Mouse (Mus musculus): ENCODE data around the gene Slmap. TPM values are rescaled to one million over a fixed set of nuclear protein-coding genes. Genes with fewer than 3 reads are reported as not detected.
"Not testable (repeated sequence)": the region's sequence is repeated elsewhere in the genome, so short reads cannot be mapped to it uniquely, and the experiment has no call there.

The Slmap gene
- polyA plus RNA-seq, 1 experiment from 2014 or later: 8.6 TPM

DNA sequence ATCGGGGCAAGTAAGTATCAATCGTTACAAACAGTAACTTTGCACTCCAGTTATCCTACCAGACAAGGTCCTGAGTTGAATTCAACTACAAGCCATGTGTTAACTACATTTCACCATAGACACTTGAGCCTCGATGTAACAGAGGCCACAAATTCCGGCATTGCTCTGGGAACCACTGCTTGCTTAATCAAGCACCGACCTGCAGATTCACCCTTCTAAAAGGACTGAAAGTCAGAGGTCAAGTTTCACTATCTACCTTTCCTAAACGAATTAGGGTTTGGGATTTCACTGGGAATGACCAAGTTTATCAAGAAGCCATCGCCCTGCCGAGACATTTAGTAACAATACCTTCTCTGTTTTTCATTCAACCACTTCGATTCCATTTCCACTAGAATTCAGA, 2.0 kb downstream of the Slmap start:
- Histone ChIP-seq H3K27ac (replicated peaks) (peak overlapping the region; percentile 87; the same call in 1 of the 2 replicates), H3K36me3 (replicated peaks) (peaks cover 10% of the 10 kb centered on the region; the same call in 1 of the 2 replicates), H3K4me3 (replicated peaks) (peak overlapping the region; percentile 93), H3K9me3 (replicated peaks) (no peaks in the 10 kb centered on the region), H3K4me1 (replicated peaks) (peaks cover 60% of the 10 kb centered on the region), H3K4me2 (peak overlapping the region; percentile 96), H3K27me3 (no peaks in the 10 kb centered on the region), H3K9ac (peak overlapping the region; percentile 97)
- no peak for ATAC-seq (ENCODE audit: insufficient read depth)
- WGBS (ENCODE audit: insufficient replicate concordance): 33% methylated on average over 9 of the region's 9 CpGs

DNA sequence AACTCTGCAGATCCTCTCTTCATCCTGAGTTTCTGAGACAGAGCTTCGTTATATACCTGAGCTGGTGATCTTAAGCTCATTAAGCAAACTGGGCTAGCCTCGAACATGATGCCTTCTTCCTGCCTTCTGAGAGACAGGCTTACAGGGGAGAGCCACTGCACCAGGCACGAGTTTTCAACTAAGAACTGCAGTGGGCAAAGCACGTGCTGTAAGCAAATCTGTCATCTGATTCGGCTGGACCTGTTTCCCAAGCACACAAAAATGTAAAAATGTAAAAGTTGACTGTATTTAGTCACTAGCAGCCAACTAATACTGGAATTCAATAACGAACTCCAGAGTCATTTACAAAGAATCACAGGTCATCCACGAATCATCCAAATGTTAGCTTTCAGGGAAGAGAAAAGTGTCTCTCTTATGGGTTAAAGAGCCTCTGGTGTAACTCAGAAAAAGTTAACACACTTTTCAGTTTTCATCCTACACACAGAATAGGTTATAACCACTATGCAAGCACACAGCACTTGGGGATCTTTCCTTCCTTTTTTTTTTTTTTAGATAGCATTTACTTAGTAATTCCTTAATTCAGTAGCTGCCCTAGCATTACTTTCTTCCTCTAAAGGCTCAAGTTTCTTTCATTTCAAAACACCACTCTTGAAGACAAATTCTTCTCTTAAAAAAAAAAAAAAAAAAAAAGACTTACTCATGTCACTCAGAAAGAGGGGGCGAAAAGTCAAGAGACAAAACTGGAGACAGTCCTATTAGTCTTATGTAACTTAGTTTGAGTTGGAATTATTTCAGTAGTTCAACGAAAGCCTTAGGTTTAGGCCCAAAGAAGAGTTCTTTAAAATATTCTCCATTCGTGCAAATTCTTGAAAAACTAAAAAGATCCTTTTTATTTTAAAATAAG, 3.1 kb downstream of the Slmap start:
- Histone ChIP-seq H3K4me3 (replicated peaks) (peak overlapping the region; percentile 16), H3K27me3 (no peaks in the 10 kb centered on the region), H3K4me1 (replicated peaks) (peaks cover 70% of the 10 kb centered on the region), H3K36me3 (replicated peaks) (peaks cover 13% of the 10 kb centered on the region; the same call in 1 of the 2 replicates), H3K27ac (replicated peaks) (no peak overlapping the region), H3K9ac (peak overlapping the region; percentile 19; the same call in 1 of the 2 replicates), H3K9me3 (replicated peaks) (no peaks in the 10 kb centered on the region), H3K4me2 (peak overlapping the region; percentile 96)
- WGBS (ENCODE audit: insufficient replicate concordance): 55% methylated on average over 10 of the region's 10 CpGs
- no peak for ATAC-seq (ENCODE audit: insufficient read depth)

DNA sequence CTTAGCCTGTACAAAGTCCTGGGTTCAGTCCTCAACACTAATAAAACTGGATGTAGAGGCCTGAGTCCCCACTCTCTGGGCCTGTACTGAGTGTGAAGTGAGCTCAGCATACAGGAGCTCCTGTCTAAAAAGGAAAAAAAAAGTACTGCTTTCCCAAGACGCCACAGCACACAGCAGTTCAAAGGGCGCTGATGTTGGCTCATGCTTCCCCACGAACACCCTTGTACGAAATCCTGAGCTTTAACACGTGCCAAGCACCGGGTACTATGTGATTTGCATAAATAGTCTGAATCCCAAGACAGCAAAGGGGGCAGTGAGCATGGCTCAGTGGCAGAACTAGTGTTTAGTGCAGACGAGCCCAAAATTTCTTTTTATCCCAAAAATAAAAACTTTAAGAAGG, 4.4 kb downstream of the Slmap start:
- H3K36me3 ChIP-seq (replicated peaks): peaks cover 13% of the 10 kb centered on the region; the same call in 1 of the 2 replicates
- H3K27ac ChIP-seq (replicated peaks): no peak overlapping the region
- no peak overlapping the region for H3K9ac ChIP-seq
- no peak for ATAC-seq (ENCODE audit: insufficient read depth)
- no peaks in the 10 kb centered on the region for H3K9me3 ChIP-seq (replicated peaks)
- H3K4me3 ChIP-seq (replicated peaks): no peak overlapping the region
- H3K27me3 ChIP-seq: no peaks in the 10 kb centered on the region
- H3K4me1 ChIP-seq (replicated peaks): peaks cover 76% of the 10 kb centered on the region
- WGBS (ENCODE audit: insufficient replicate concordance): 67% methylated on average over 7 of the region's 7 CpGs
- H3K4me2 ChIP-seq: peak overlapping the region; percentile 19; the same call in 1 of the 2 replicates

DNA sequence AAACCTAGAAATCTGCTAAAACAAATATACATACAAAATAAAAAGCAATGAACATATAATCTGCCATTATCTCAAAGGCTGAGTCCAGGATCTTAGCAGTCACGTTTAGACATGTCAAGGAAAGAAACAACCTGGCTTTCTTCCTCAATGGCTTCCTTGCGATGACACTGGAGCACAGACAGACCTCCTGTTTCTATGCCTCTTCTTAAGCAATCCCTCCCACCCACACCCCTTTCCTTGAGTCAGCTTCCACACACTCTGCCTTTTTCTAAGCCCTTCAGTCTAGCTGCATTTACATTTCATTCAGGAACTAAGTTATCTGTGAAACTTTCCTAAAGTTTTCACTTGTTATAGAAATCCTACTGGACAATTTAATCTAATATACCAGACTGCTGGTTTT, 6.4 kb downstream of the Slmap start:
- H3K4me1 ChIP-seq (replicated peaks): peaks cover 66% of the 10 kb centered on the region
- 41% methylated on average over 2 of the region's 2 CpGs for WGBS (ENCODE audit: insufficient replicate concordance)
- H3K27me3 ChIP-seq: no peaks in the 10 kb centered on the region
- no peak overlapping the region for H3K27ac ChIP-seq (replicated peaks)
- no peak for ATAC-seq (ENCODE audit: insufficient read depth)
- H3K4me2 ChIP-seq: no peak overlapping the region
- H3K36me3 ChIP-seq (replicated peaks): peaks cover 16% of the 10 kb centered on the region; the same call in 1 of the 2 replicates
- no peak overlapping the region for H3K9ac ChIP-seq
- no peak overlapping the region for H3K4me3 ChIP-seq (replicated peaks)
- no peaks in the 10 kb centered on the region for H3K9me3 ChIP-seq (replicated peaks)

DNA sequence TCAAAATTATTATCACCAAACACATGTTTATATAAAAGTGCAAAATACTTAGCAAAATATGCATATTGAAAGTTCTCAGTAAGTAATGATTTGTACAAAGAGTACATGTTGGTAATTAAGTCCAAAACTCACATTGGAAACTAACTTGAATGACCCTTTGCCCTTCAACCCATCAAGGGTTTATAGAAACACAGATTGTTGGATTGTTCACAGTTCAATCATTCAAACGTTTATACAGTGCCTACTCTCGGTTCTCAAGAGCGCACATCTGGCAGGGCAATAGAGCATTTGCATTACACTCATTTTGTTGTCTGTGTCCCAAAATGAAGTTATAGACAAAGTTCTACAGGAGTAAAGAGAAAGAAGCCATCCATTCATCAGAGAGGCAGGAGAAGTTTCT, 8.8 kb downstream of the Slmap start:
- H3K27ac ChIP-seq (replicated peaks): no peak overlapping the region
- no peak overlapping the region for H3K9ac ChIP-seq
- peaks cover 52% of the 10 kb centered on the region for H3K4me1 ChIP-seq (replicated peaks)
- H3K4me2 ChIP-seq: no peak overlapping the region
- no peaks in the 10 kb centered on the region for H3K27me3 ChIP-seq
- no peak for ATAC-seq (ENCODE audit: insufficient read depth)
- peaks cover 16% of the 10 kb centered on the region; the same call in 1 of the 2 replicates for H3K36me3 ChIP-seq (replicated peaks)
- no peaks in the 10 kb centered on the region for H3K9me3 ChIP-seq (replicated peaks)
- WGBS (ENCODE audit: insufficient replicate concordance): 68% methylated on average over 3 of the region's 3 CpGs
- no peak overlapping the region for H3K4me3 ChIP-seq (replicated peaks)

DNA sequence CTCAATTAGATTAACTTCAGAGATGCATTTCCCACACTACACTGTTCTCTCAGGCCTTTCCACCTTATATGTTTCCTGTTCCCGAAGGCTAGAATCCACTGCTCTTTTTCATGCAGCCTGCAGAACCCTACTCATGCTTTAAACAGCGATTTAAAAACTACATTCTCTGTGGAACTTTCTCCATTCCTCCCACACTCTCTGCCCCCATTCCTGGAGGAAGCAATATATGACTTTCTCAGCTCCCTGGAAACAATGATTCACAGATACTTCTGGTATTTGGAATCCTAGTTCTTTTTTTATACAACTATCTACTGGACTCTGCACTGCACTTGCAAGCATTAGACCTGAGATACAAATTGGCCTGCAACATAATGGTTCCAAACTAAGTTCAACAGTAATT, 11.6 kb downstream of the Slmap start:
- 79% methylated on average over 2 of the region's 2 CpGs for WGBS (ENCODE audit: insufficient replicate concordance)
- Histone ChIP-seq H3K36me3 (replicated peaks) (peaks cover 6% of the 10 kb centered on the region; the same call in 1 of the 2 replicates), H3K4me2 (no peak overlapping the region), H3K27me3 (no peaks in the 10 kb centered on the region), H3K4me1 (replicated peaks) (peaks cover 31% of the 10 kb centered on the region), H3K4me3 (replicated peaks) (no peak overlapping the region), H3K9ac (no peak overlapping the region), H3K27ac (replicated peaks) (no peak overlapping the region), H3K9me3 (replicated peaks) (no peaks in the 10 kb centered on the region)
- ATAC-seq (ENCODE audit: insufficient read depth): no peak

DNA sequence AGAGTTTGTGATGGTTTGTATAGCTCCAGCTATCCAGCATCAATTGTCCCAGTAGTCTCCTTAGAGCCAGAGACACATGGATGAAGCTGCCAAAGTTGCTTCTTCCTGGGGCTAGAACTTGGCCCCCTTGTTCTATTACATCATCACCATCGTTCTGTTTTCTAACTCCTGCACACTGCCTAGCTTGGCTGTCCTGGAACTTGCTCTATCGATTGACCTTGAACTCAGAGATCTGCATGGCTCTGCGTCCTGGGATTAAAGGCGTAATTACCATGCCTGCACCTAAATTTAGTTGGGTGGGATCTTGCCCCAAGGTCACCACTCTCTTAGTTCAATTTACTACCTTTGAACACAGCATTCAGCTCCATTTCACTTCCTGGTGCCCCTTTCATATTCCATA, 14.9 kb downstream of the Slmap start:
- H3K27ac ChIP-seq (replicated peaks): no peak overlapping the region
- no peaks in the 10 kb centered on the region for H3K27me3 ChIP-seq
- H3K36me3 ChIP-seq (replicated peaks): peaks cover 3% of the 10 kb centered on the region; the same call in 1 of the 2 replicates
- 70% methylated on average over 4 of the region's 4 CpGs for WGBS (ENCODE audit: insufficient replicate concordance)
- no peak overlapping the region for H3K9ac ChIP-seq
- no peak for ATAC-seq (ENCODE audit: insufficient read depth)
- no peaks in the 10 kb centered on the region for H3K9me3 ChIP-seq (replicated peaks)
- H3K4me1 ChIP-seq (replicated peaks): peaks cover 24% of the 10 kb centered on the region
- H3K4me2 ChIP-seq: no peak overlapping the region
- no peak overlapping the region for H3K4me3 ChIP-seq (replicated peaks)

DNA sequence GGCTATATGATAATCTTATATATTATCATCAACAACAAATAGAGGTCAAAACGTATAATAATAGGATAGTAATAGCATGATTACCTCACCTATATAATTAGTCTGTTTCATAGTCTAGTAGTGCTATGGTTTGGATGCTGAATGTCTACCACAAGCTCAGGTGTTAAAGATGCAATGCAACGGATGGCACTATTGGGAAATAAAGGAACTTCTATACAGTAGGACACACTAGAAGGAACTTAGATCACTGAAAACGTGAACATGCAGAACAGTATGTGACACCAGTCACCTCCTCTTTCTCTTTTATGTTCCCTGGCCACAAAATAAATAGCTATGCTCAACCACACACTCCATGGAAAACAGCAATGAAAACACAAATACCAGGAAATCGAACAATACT, 16.9 kb downstream of the Slmap start:
- H3K9ac ChIP-seq: no peak overlapping the region
- H3K27me3 ChIP-seq: no peaks in the 10 kb centered on the region
- no peaks in the 10 kb centered on the region for H3K36me3 ChIP-seq (replicated peaks)
- H3K4me1 ChIP-seq (replicated peaks): peaks cover 18% of the 10 kb centered on the region
- 64% methylated on average over 4 of the region's 4 CpGs for WGBS (ENCODE audit: insufficient replicate concordance)
- no peak overlapping the region for H3K27ac ChIP-seq (replicated peaks)
- no peak for ATAC-seq (ENCODE audit: insufficient read depth)
- no peak overlapping the region for H3K4me2 ChIP-seq
- no peaks in the 10 kb centered on the region for H3K9me3 ChIP-seq (replicated peaks)
- no peak overlapping the region for H3K4me3 ChIP-seq (replicated peaks)

DNA sequence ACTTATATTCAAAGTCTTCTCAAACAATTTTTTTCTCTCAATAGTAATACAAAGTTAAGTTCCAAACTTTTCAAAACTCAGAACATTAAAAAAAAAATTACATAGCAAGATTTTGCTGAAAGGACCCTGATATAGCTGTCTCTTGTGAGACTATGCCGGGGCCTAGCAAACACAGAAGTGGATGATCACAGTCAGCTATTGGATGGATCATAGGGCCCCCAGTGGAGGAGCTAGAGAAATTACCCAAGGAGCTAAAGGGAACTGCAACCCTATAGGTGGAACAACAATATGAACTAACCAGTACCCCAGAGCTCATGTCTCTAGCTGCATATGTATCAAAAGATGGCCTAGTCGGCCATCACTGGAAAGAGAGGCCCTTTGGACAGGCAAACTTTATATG, 18.5 kb downstream of the Slmap start:
- peaks cover 18% of the 10 kb centered on the region for H3K4me1 ChIP-seq (replicated peaks)
- H3K27ac ChIP-seq (replicated peaks): peak overlapping the region; percentile 48; the same call in 1 of the 2 replicates
- 16% methylated on average over 2 of the region's 2 CpGs for WGBS (ENCODE audit: insufficient replicate concordance)
- not testable (repeated sequence) for H3K9me3 ChIP-seq (replicated peaks); H3K9ac ChIP-seq; H3K36me3 ChIP-seq (replicated peaks); H3K27me3 ChIP-seq; H3K4me3 ChIP-seq (replicated peaks); ATAC-seq (ENCODE audit: insufficient read depth)
- peak overlapping the region; percentile 43 for H3K4me2 ChIP-seq

DNA sequence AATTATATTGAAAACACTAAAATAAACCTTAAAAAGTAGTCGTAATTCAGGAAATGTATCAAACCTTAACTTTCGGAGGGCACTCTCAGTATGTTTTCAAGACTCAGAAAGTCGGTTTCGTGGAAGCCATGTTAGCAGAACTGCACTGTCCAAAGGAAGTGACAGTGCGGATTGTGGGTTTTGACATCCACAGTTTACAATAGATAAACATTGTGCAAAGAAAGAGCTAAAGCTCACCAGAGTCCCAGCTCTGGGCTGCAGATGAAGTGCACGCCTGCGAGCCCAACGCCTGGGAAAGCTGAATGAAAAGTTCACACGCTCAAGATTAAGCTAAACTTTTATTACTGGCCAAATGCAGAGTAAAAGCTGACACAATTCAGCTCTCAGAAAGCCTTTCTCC, 18.9 kb downstream of the Slmap start:
- Histone ChIP-seq H3K4me1 (replicated peaks) (peaks cover 18% of the 10 kb centered on the region), H3K27ac (replicated peaks) (peak overlapping the region; percentile 48; the same call in 1 of the 2 replicates), H3K27me3 (no peaks in the 10 kb centered on the region), H3K9ac (no peak overlapping the region), H3K9me3 (replicated peaks) (no peaks in the 10 kb centered on the region), H3K4me3 (replicated peaks) (no peak overlapping the region), H3K36me3 (replicated peaks) (no peaks in the 10 kb centered on the region), H3K4me2 (peak overlapping the region; percentile 43)
- peak; percentile 81 for ATAC-seq (ENCODE audit: insufficient read depth)
- 8% methylated on average over 9 of the region's 9 CpGs for WGBS (ENCODE audit: insufficient replicate concordance)

DNA sequence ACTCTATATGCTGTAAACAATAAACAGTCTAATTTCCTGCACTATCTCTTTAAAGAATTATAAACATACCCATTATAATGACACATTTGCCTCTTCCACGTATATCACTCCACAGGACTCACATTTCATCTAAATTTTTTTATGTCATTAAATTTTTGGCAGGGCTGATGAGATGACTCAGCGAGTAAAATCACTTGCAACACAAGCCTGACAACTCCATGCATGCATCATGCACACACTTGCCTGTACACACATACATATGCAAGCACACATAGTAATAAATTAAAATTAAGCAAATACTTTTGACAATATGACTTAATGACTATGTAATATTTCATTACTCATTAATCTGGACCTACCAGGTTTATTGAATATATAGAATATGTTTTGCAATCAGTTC, 24.2 kb downstream of the Slmap start:
- ATAC-seq (ENCODE audit: insufficient read depth): no peak
- Histone ChIP-seq H3K9ac (no peak overlapping the region), H3K4me3 (replicated peaks) (no peak overlapping the region), H3K4me1 (replicated peaks) (no peaks in the 10 kb centered on the region), H3K36me3 (replicated peaks) (no peaks in the 10 kb centered on the region), H3K27me3 (no peaks in the 10 kb centered on the region), H3K9me3 (replicated peaks) (no peaks in the 10 kb centered on the region), H3K4me2 (no peak overlapping the region), H3K27ac (replicated peaks) (no peak overlapping the region)
- 75% methylated on average over 2 of the region's 2 CpGs for WGBS (ENCODE audit: insufficient replicate concordance)
